In the genomic region with DNA sequence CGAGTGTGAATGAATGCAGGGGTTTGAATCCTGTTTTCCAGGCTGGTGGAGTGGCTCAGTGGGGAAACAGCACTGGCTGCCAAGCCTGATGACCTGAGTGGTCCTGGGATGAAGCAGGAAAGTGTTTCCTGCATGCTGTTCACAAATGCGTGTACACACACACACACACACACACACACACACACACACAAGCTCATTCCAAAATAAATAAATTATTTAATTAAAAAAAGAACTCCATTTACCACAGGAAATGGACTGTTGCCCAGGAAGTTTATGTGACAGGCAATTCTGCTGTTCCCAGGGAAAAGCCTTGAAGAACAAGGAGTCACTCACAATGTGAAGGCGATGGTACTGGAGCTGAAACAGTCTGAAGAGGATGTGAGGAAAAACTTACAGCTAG, we compare ENCODE assay signal across 22 mouse cellular contexts. TPM values are rescaled to one million over a fixed set of nuclear protein-coding genes. Genes with fewer than 3 reads are reported as not detected.
DNase-seq lines count a peak whose midpoint lies in the region; ATAC-seq and TF ChIP-seq lines count a peak whose summit lies in the region.
"Had no signal": no experiment of that assay in that cellular context is flagged by ENCODE, and none has a peak within 500 bp of the region (broad histone marks: within the 10 kb centered on the region; RNA-seq: fewer than 3 reads in every experiment).

No protein-coding gene starts in this region.

- intact Hi-C loops in heart, postnatal 14 days (cut with DNase I): no loop called here
- intact Hi-C loops in left cerebral cortex, postnatal 10 days (cut with DNase I): no loop called here

- 79% methylated on average over 3 of the region's 3 CpGs for WGBS in heart, embryonic 12.5 days
- WGBS in hindbrain, postnatal 0 days: 75% methylated on average over 3 of the region's 3 CpGs
- 91% methylated on average over 3 of the region's 3 CpGs for WGBS in hindbrain, embryonic 11.5 days
- 79% methylated on average over 3 of the region's 3 CpGs for WGBS in kidney, embryonic 16.5 days

- no peak overlapping the region for H3K9ac ChIP-seq in heart, embryonic 12.5 days
- H3K9ac ChIP-seq in hindbrain, postnatal 0 days (replicated peaks; ENCODE audit: low read length): no peak overlapping the region
- no peak overlapping the region for H3K9ac ChIP-seq in hindbrain, embryonic 11.5 days (ENCODE audit: low read depth, low read length)
- H3K9ac ChIP-seq in kidney, embryonic 16.5 days (replicated peaks; ENCODE audit: low read length): no peak overlapping the region
- H3K9ac ChIP-seq: embryonic facial prominence, embryonic 15.5 days; hindbrain, embryonic 13.5 days; liver, embryonic 15.5 days; midbrain, embryonic 13.5 days; neural tube, embryonic 12.5 days had no signal

- TF ChIP-seq POLR2A in brain, embryonic 14.5 days (IDR thresholded peaks at IDR 0.05; ENCODE audit: borderline replicate concordance, extremely low read depth, insufficient read depth, insufficient read length, poor library complexity, severe bottlenecking): no peak

- no peaks in the 10 kb centered on the region for H3K27me3 ChIP-seq in heart, embryonic 12.5 days (replicated peaks)
- no peaks in the 10 kb centered on the region for H3K27me3 ChIP-seq in hindbrain, postnatal 0 days (ENCODE audit: insufficient read depth, low read length)
- no peaks in the 10 kb centered on the region for H3K27me3 ChIP-seq in hindbrain, embryonic 11.5 days (ENCODE audit: control insufficient read depth, insufficient read depth, low read length)
- H3K27me3 ChIP-seq in kidney, embryonic 16.5 days (ENCODE audit: insufficient read depth, low read length): no peaks in the 10 kb centered on the region
- H3K27me3 ChIP-seq: embryonic facial prominence, embryonic 15.5 days; hindbrain, embryonic 13.5 days; liver, embryonic 15.5 days; megakaryocyte, embryonic 14.5 days; midbrain, embryonic 13.5 days; neural tube, embryonic 12.5 days had no signal

- no peaks in the 10 kb centered on the region for H3K9me3 ChIP-seq in heart, embryonic 12.5 days (replicated peaks)
- H3K9me3 ChIP-seq in hindbrain, postnatal 0 days (ENCODE audit: low read length): no peaks in the 10 kb centered on the region
- H3K9me3 ChIP-seq in hindbrain, embryonic 11.5 days (ENCODE audit: control insufficient read depth, low read length): no peaks in the 10 kb centered on the region
- no peaks in the 10 kb centered on the region for H3K9me3 ChIP-seq in kidney, embryonic 16.5 days (ENCODE audit: low read length)
- H3K9me3 ChIP-seq: embryonic facial prominence, embryonic 15.5 days; hindbrain, embryonic 13.5 days; liver, embryonic 15.5 days; megakaryocyte, embryonic 14.5 days; midbrain, embryonic 13.5 days; neural tube, embryonic 12.5 days had no signal

- H3K4me2 ChIP-seq in heart, embryonic 12.5 days: no peak overlapping the region
- no peak overlapping the region for H3K4me2 ChIP-seq in hindbrain, postnatal 0 days (ENCODE audit: low read depth, low read length)
- no peak overlapping the region for H3K4me2 ChIP-seq in hindbrain, embryonic 11.5 days (replicated peaks; ENCODE audit: low read depth, low read length)
- H3K4me2 ChIP-seq in kidney, embryonic 16.5 days (replicated peaks; ENCODE audit: low read depth, low read length): no peak overlapping the region
- H3K4me2 ChIP-seq: embryonic facial prominence, embryonic 15.5 days; heart, embryonic 11.5 days; hindbrain, embryonic 13.5 days; liver, embryonic 15.5 days; midbrain, embryonic 13.5 days; neural tube, embryonic 12.5 days had no signal

- H3K4me3 ChIP-seq in heart, embryonic 12.5 days: no peak overlapping the region
- H3K4me3 ChIP-seq in hindbrain, postnatal 0 days (ENCODE audit: low read length): no peak overlapping the region
- H3K4me3 ChIP-seq in hindbrain, embryonic 11.5 days (ENCODE audit: low read depth, low read length): no peak overlapping the region
- H3K4me3 ChIP-seq in kidney, embryonic 16.5 days (ENCODE audit: low read length): no peak overlapping the region
- H3K4me3 ChIP-seq: embryonic facial prominence, embryonic 15.5 days; hindbrain, embryonic 13.5 days; liver, embryonic 15.5 days; megakaryocyte, embryonic 14.5 days; midbrain, embryonic 13.5 days; neural tube, embryonic 12.5 days had no signal

- peak overlapping the region; percentile 29 for H3K27ac ChIP-seq in heart, embryonic 12.5 days (ENCODE audit: poor library complexity, severe bottlenecking)
- peak overlapping the region; percentile 45; the same call in 1 of the 2 replicates for H3K27ac ChIP-seq in hindbrain, postnatal 0 days
- H3K27ac ChIP-seq in hindbrain, embryonic 11.5 days (ENCODE audit: low read depth, low read length): no peak overlapping the region
- H3K27ac ChIP-seq in kidney, embryonic 16.5 days (ENCODE audit: low read length): no peak overlapping the region
- H3K27ac ChIP-seq: embryonic facial prominence, embryonic 15.5 days; hindbrain, embryonic 13.5 days; liver, embryonic 15.5 days; midbrain, embryonic 13.5 days; neural tube, embryonic 12.5 days had no signal

- no peak for ATAC-seq in heart, embryonic 12.5 days (ENCODE audit: insufficient number of reproducible peaks, low FRiP score)
- 0 out of 2 replicates have a peak, but pooled peaks have one; percentile 21 for ATAC-seq in hindbrain, postnatal 0 days
- no peak for ATAC-seq in hindbrain, embryonic 11.5 days (ENCODE audit: low FRiP score)
- no peak for ATAC-seq in kidney, embryonic 16.5 days (ENCODE audit: low FRiP score, low TSS enrichment)
- ATAC-seq: inflammation-experienced regulatory T-cells, adult 6 months; midbrain, embryonic 13.5 days had no signal

- H3K36me3 ChIP-seq in heart, embryonic 12.5 days: peaks cover 94% of the 10 kb centered on the region
- H3K36me3 ChIP-seq in hindbrain, postnatal 0 days (ENCODE audit: insufficient read depth, low read length): peaks cover 72% of the 10 kb centered on the region
- peaks cover 16% of the 10 kb centered on the region for H3K36me3 ChIP-seq in hindbrain, embryonic 11.5 days (ENCODE audit: control insufficient read depth, insufficient read depth, low read length)
- peaks cover 76% of the 10 kb centered on the region for H3K36me3 ChIP-seq in kidney, embryonic 16.5 days (ENCODE audit: insufficient read depth, low read length)

- no peak for TF ChIP-seq CTCF in hindbrain, postnatal 0 days (IDR thresholded peaks at IDR 0.05; ENCODE audit: low read depth)
- no peak for TF ChIP-seq CTCF in brain, embryonic 14.5 days (IDR thresholded peaks at IDR 0.05; ENCODE audit: borderline replicate concordance, extremely low read depth, insufficient read depth, insufficient read length)

- 0 out of 2 replicates have a peak, but pooled peaks cover 2% of the 10 kb centered on the region for H3K4me1 ChIP-seq in heart, embryonic 12.5 days (replicated peaks)
- no peaks in the 10 kb centered on the region for H3K4me1 ChIP-seq in hindbrain, postnatal 0 days (ENCODE audit: insufficient read depth, low read length)
- no peaks in the 10 kb centered on the region for H3K4me1 ChIP-seq in hindbrain, embryonic 11.5 days (replicated peaks; ENCODE audit: control insufficient read depth, insufficient read depth, low read length)
- H3K4me1 ChIP-seq in kidney, embryonic 16.5 days (ENCODE audit: insufficient read depth, low read length): no peaks in the 10 kb centered on the region
- H3K4me1 ChIP-seq: embryonic facial prominence, embryonic 15.5 days; hindbrain, embryonic 13.5 days; liver, embryonic 15.5 days; neural tube, embryonic 12.5 days had no signal

- DNase-seq in heart, postnatal 14 days: no peak
- no peak for DNase-seq in hindbrain, postnatal 0 days (ENCODE audit: low spot score)
- no peak for DNase-seq in hindbrain, embryonic 11.5 days (ENCODE audit: low spot score)
- peak; percentile 28 to 30 for DNase-seq in kidney, postnatal 36 days
- DNase-seq in brain, embryonic 14.5 days (ENCODE audit: low read depth): peak; percentile 11
- no peak for DNase-seq in left cerebral cortex, postnatal 10 days (ENCODE audit: extremely low spot score in 1 of 2, low spot score in 2 of 2)
- DNase-seq: adrenal gland, postnatal 25 days; cerebellum, adult 11 months; cerebellum, adult 9-11 months; gastrocnemius, postnatal 25 days; retina, postnatal 1 day; right cerebral cortex, postnatal 25 days had no signal

RNA-seq across cellular contexts. Expression of a gene that starts 11.4 kb away (rescaled TPM):
- polyA plus RNA-seq in heart, embryonic 12.5 days (2016; fragmentation: Nextera tagmentation; extraction: Ambion mirVana): 29.5 and 31.9 TPM in 2 replicates
- 10 to 100 TPM; 28.5 to 31.1 TPM for total RNA-seq in heart, postnatal 14 days (2021)
- total RNA-seq in hindbrain, postnatal 0 days (2014; rRNA removed): 33.8 and 37.1 TPM in 2 replicates
- polyA plus RNA-seq in hindbrain, postnatal 0 days (2015; fragmentation: Nextera tagmentation; extraction: Ambion mirVana): 40.5 and 42.5 TPM in 2 replicates
- 36.0 and 37.3 TPM in 2 replicates for polyA plus RNA-seq in hindbrain, embryonic 11.5 days (2014; fragmentation: Nextera tagmentation; extraction: Ambion mirVana)
- polyA plus RNA-seq in kidney, embryonic 16.5 days (2015; fragmentation: Nextera tagmentation; extraction: Ambion mirVana): 39.9 and 43.3 TPM in 2 replicates
- 57.8 and 58.5 TPM in 2 replicates for polyA plus RNA-seq in brain, embryonic 14.5 days (2012; rRNA removed)
- total RNA-seq in left cerebral cortex, postnatal 10 days (2021): 10 to 100 TPM; 75.3 to 79.3 TPM

RNA-seq across cellular contexts. Expression of a gene that starts 33.8 kb away (rescaled TPM):
- polyA plus RNA-seq in heart, embryonic 12.5 days (2016; fragmentation: Nextera tagmentation; extraction: Ambion mirVana): 7.9 and 9.3 TPM in 2 replicates
- 1 to 10 TPM in 1 of 2 experiments, under 1 TPM in 1; 0.78 to 1.0 TPM for total RNA-seq in heart, postnatal 14 days (2021)
- 15.4 and 16.0 TPM in 2 replicates for total RNA-seq in hindbrain, postnatal 0 days (2014; rRNA removed)
- polyA plus RNA-seq in hindbrain, postnatal 0 days (2015; fragmentation: Nextera tagmentation; extraction: Ambion mirVana): 7.8 and 8.0 TPM in 2 replicates
- 15.4 and 17.5 TPM in 2 replicates for polyA plus RNA-seq in hindbrain, embryonic 11.5 days (2014; fragmentation: Nextera tagmentation; extraction: Ambion mirVana)
- polyA plus RNA-seq in kidney, embryonic 16.5 days (2015; fragmentation: Nextera tagmentation; extraction: Ambion mirVana): 35.4 and 35.9 TPM in 2 replicates
- 10.8 and 11.9 TPM in 2 replicates for polyA plus RNA-seq in brain, embryonic 14.5 days (2012; rRNA removed)
- 1 to 10 TPM; 1.1 TPM for total RNA-seq in left cerebral cortex, postnatal 10 days (2021)
- total RNA-seq: gastrocnemius, postnatal 25 days had no signal

Comparison
In these comparisons a context has a peak if more than half of its experiments do, and no peak if none do; other contexts are left out.
1. H3K27ac ChIP-seq: peak in heart, embryonic 12.5 days (single experiment) and hindbrain, postnatal 0 days (single experiment); none in hindbrain, embryonic 11.5 days (single experiment) and kidney, embryonic 16.5 days (single experiment).
2. DNase-seq: peak in kidney, postnatal 36 days (2 of 2) and brain, embryonic 14.5 days (single experiment); none in heart, postnatal 14 days (0 of 2), hindbrain, postnatal 0 days (single experiment), hindbrain, embryonic 11.5 days (single experiment) and left cerebral cortex, postnatal 10 days (0 of 2).